Mouse (Mus musculus) hindbrain, embryonic 11.5 days (tissue): ENCODE results near the gene Acap1. TPM values are rescaled to one million over a fixed set of nuclear protein-coding genes. Genes with fewer than 3 reads are reported as not detected.

Experiments
- ATAC-seq: fragments of 200-750 bp; cut with Nextera tagmentation; 2 replicates; pipeline ENCODE4 v1.8.0; 2017; ENCODE audit warnings: mild to moderate bottlenecking, moderate TSS enrichment, moderate library complexity; ENCODE audit not compliant: low FRiP score
- DNase-seq: peaks from one replicate; pipeline ENCODE4 v3.0.0-alpha.2; 2015; ENCODE audit warnings: low spot score
- H3K27ac ChIP-seq: fragments of 300-500 bp; sonication (generic); 2 replicates; pipeline ENCODE4 v1.5.1; 2014; ENCODE audit warnings: mild to moderate bottlenecking, low read depth, low read length
- H3K27me3 ChIP-seq: fragments of 300-500 bp; sonication (generic); 2 replicates; pipeline ENCODE4 v1.6.1; 2014; ENCODE audit warnings: mild to moderate bottlenecking, low read length, moderate library complexity, mixed read lengths; ENCODE audit not compliant: control insufficient read depth, insufficient read depth
- H3K36me3 ChIP-seq: fragments of 300-500 bp; sonication (generic); 2 replicates; pipeline ENCODE4 v1.6.1; 2014; ENCODE audit warnings: mild to moderate bottlenecking, low read length, moderate library complexity, mixed read lengths; ENCODE audit not compliant: control insufficient read depth, insufficient read depth
- H3K4me1 ChIP-seq: fragments of 300-500 bp; sonication (generic); replicated peaks from 2 replicates; pipeline ENCODE4 v1.6.1; 2014; ENCODE audit warnings: low read length, mixed read lengths; ENCODE audit not compliant: control insufficient read depth, insufficient read depth
- H3K4me2 ChIP-seq: fragments of 300-500 bp; sonication (generic); replicated peaks from 2 replicates; pipeline ENCODE4 v1.6.1; 2014; ENCODE audit warnings: mild to moderate bottlenecking, low read depth, low read length
- H3K4me3 ChIP-seq: fragments of 300-500 bp; sonication (generic); 2 replicates; pipeline ENCODE4 v1.5.1; 2014; ENCODE audit warnings: low read depth, low read length
- H3K9ac ChIP-seq: fragments of 300-500 bp; sonication (generic); 2 replicates; pipeline ENCODE4 v1.6.1; 2014; ENCODE audit warnings: low read depth, low read length
- H3K9me3 ChIP-seq: fragments of 300-500 bp; sonication (generic); 2 replicates; pipeline ENCODE4 v1.6.1; 2016; ENCODE audit warnings: low read length; ENCODE audit not compliant: control insufficient read depth
- WGBS: fragments of 180-500 bp; shearing (Covaris S2); extraction: QIAGEN DNeasy Blood & Tissue Kit; methylation state at CpG from one replicate; pipeline ENCODE4 v1.1.7; 2014; 5-methylcytosine and 5-hydroxymethylcytosine counted together
- polyA plus RNA-seq: library from polyadenylated mRNA; unstranded; fragments of >200 nt; fragmentation: Nextera tagmentation; extraction: Ambion mirVana; gene quantifications from 2 replicates; pipeline ENCODE4 v1.2.1, GENCODE M21; 2014

Acap1 gene
- polyA plus RNA-seq, 1 experiment from 2014 or later = 0.45 TPM

- DNase-seq = peak; percentile 32
- no peak overlapping the region for H3K4me3 ChIP-seq
- no peaks in the 10 kb centered on the region for H3K27me3 ChIP-seq
- H3K4me1 ChIP-seq = no peaks in the 10 kb centered on the region; the same call in none of the 2 replicates
- H3K4me2 ChIP-seq = no peak overlapping the region
- H3K27ac ChIP-seq = no peak overlapping the region
- no peaks in the 10 kb centered on the region for H3K9me3 ChIP-seq
- H3K36me3 ChIP-seq = no peaks in the 10 kb centered on the region
- whole genome bisulfite sequencing = 69% methylated on average over 4 of the region's 4 CpGs
- no peak overlapping the region for H3K9ac ChIP-seq
- ATAC-seq = no peak
Measured at GRCm38 (mm10) chr11:69883066-69883465, 12.3 kb downstream of the Acap1 start.

GRCm38 (mm10) chr11:69881787-69882670, 13.3 kb downstream of the Acap1 start:
- Histone ChIP-seq H3K9ac (peak overlapping the region; percentile 61; the same call in 1 of the 2 replicates), H3K4me3 (no peak overlapping the region; the same call in none of the 2 replicates), H3K4me1 (no peaks in the 10 kb centered on the region; the same call in none of the 2 replicates), H3K36me3 (no peaks in the 10 kb centered on the region), H3K27ac (no peak overlapping the region), H3K27me3 (no peaks in the 10 kb centered on the region), H3K9me3 (no peaks in the 10 kb centered on the region), H3K4me2 (peak overlapping the region; percentile 68)
- DNase-seq = no peak
- WGBS = 62% methylated on average over 21 of the region's 21 CpGs
- ATAC-seq = no peak

- DNase-seq (peak; percentile 80), ATAC-seq (peak; percentile 73)
- no peaks in the 10 kb centered on the region for H3K27me3 ChIP-seq
- H3K9me3 ChIP-seq = no peaks in the 10 kb centered on the region
- WGBS = under 1% methylated on average over 45 of the region's 46 CpGs
- H3K4me3 ChIP-seq = peak within 1 kb of the TSS; percentile 46
- peak within 1 kb of the TSS; percentile 61 for H3K9ac ChIP-seq
- H3K27ac ChIP-seq = peak within 1 kb of the TSS; percentile 67
- H3K36me3 ChIP-seq = no peaks in the 10 kb centered on the region
- no peaks in the 10 kb centered on the region; the same call in none of the 2 replicates for H3K4me1 ChIP-seq
- peak within 1 kb of the TSS; percentile 68 for H3K4me2 ChIP-seq
Measured at GRCm38 (mm10) chr11:69880853-69881603, 14.3 kb downstream of the Acap1 start, which contains the start of gene Kctd11. TSS of gene Kctd11 (minus strand) at chr11:69881406.

- Histone ChIP-seq H3K27me3 (no peaks in the 10 kb centered on the region), H3K27ac (peak overlapping the region; percentile 67; the same call in 1 of the 2 replicates), H3K4me3 (peak overlapping the region; percentile 46), H3K9me3 (no peaks in the 10 kb centered on the region), H3K4me1 (no peaks in the 10 kb centered on the region; the same call in none of the 2 replicates), H3K36me3 (no peaks in the 10 kb centered on the region), H3K9ac (peak overlapping the region; percentile 61; the same call in 1 of the 2 replicates), H3K4me2 (peak overlapping the region; percentile 68)
- DNase-seq = peak; percentile 72
- ATAC-seq = peak; percentile 36; the same call in 1 of the 2 replicates
- under 1% methylated on average over 18 of the region's 18 CpGs for WGBS
Measured at GRCm38 (mm10) chr11:69880506-69880852, 14.9 kb downstream of the Acap1 start.

- DNase-seq = no peak
- Histone ChIP-seq H3K9ac (no peak overlapping the region), H3K9me3 (no peaks in the 10 kb centered on the region), H3K4me1 (no peaks in the 10 kb centered on the region; the same call in none of the 2 replicates), H3K27ac (no peak overlapping the region), H3K27me3 (no peaks in the 10 kb centered on the region), H3K4me3 (no peak overlapping the region), H3K36me3 (no peaks in the 10 kb centered on the region), H3K4me2 (peak overlapping the region; percentile 68)
- WGBS = 58% methylated on average over 15 of the region's 15 CpGs
- no peak for ATAC-seq
Measured at GRCm38 (mm10) chr11:69879711-69880110, 15.6 kb downstream of the Acap1 start.

- H3K9ac ChIP-seq = no peak overlapping the region
- no peak for ATAC-seq
- H3K36me3 ChIP-seq = no peaks in the 10 kb centered on the region
- no peaks in the 10 kb centered on the region for H3K27me3 ChIP-seq
- WGBS = 87% methylated on average over 6 of the region's 6 CpGs
- H3K4me1 ChIP-seq = no peaks in the 10 kb centered on the region; the same call in none of the 2 replicates
- no peak overlapping the region for H3K27ac ChIP-seq
- H3K4me2 ChIP-seq = no peak overlapping the region
- H3K4me3 ChIP-seq = peak overlapping the region; percentile 4; the same call in 1 of the 2 replicates
- H3K9me3 ChIP-seq = no peaks in the 10 kb centered on the region
- no peak for DNase-seq
Measured at GRCm38 (mm10) chr11:69878952-69879351, 16.4 kb downstream of the Acap1 start.

- Histone ChIP-seq H3K9me3 (no peaks in the 10 kb centered on the region), H3K4me1 (no peaks in the 10 kb centered on the region; the same call in none of the 2 replicates), H3K27ac (no peak overlapping the region), H3K36me3 (no peaks in the 10 kb centered on the region), H3K4me3 (no peak overlapping the region), H3K4me2 (no peak overlapping the region), H3K9ac (no peak overlapping the region), H3K27me3 (no peaks in the 10 kb centered on the region)
- DNase-seq (no peak), ATAC-seq (no peak)
- 80% methylated on average over 3 of the region's 3 CpGs for WGBS
Measured at GRCm38 (mm10) chr11:69878399-69878798, 16.9 kb downstream of the Acap1 start.

- Histone ChIP-seq H3K9me3 (no peaks in the 10 kb centered on the region), H3K4me3 (peak within 1 kb of the TSS; percentile 4; the same call in 1 of the 2 replicates), H3K27me3 (no peaks in the 10 kb centered on the region), H3K27ac (no peak within 1 kb of the TSS), H3K4me1 (no peaks in the 10 kb centered on the region; the same call in none of the 2 replicates), H3K9ac (no peak within 1 kb of the TSS), H3K4me2 (peak within 1 kb of the TSS; percentile 30; the same call in 1 of the 2 replicates), H3K36me3 (no peaks in the 10 kb centered on the region)
- DNase-seq (no peak), ATAC-seq (no peak)
- 93% methylated on average over 11 of the region's 11 CpGs for WGBS
Measured at GRCm38 (mm10) chr11:69877878-69878277, 17.5 kb downstream of the Acap1 start, which contains the start of gene Tmem95. TSS of gene Tmem95 (minus strand) at chr11:69878018.
